Mouse (Mus musculus): ENCODE data around the gene Clec16a.
A peak's percentile ranks its signal among the peaks of the same experiment; 100 is the strongest.

Gene Clec16a

GRCm38 (mm10) chr16:10544995-10545622, at the start of gene Clec16a:
Gene Clec16a, plus strand, starts transcription at chr16:10545339.
- peak; percentile 98 for DNase-seq (ENCODE audit: low read depth, low spot score)

GRCm38 (mm10) chr16:10495824-10496298, 49.3 kb upstream of the Clec16a start:
- no peak for DNase-seq (ENCODE audit: low read depth, low spot score)

GRCm38 (mm10) chr16:10498096-10498602, 47.0 kb upstream of the Clec16a start:
- no peak for DNase-seq (ENCODE audit: low read depth, low spot score)

- DNase-seq (ENCODE audit: low read depth, low spot score): no peak
Measured at GRCm38 (mm10) chr16:10499122-10499521, 46.0 kb upstream of the Clec16a start.

GRCm38 (mm10) chr16:10501865-10502264, 43.3 kb upstream of the Clec16a start:
- peak; percentile 44 for DNase-seq (ENCODE audit: low read depth, low spot score)

- DNase-seq (ENCODE audit: low read depth, low spot score): no peak
Measured at GRCm38 (mm10) chr16:10503058-10503457, 42.1 kb upstream of the Clec16a start.

GRCm38 (mm10) chr16:10507445-10507844, 37.7 kb upstream of the Clec16a start:
- no peak for DNase-seq (ENCODE audit: low read depth, low spot score)

- no peak for DNase-seq (ENCODE audit: low read depth, low spot score)
Measured at GRCm38 (mm10) chr16:10508691-10509090, 36.4 kb upstream of the Clec16a start.

GRCm38 (mm10) chr16:10510477-10511133, 34.5 kb upstream of the Clec16a start:
- DNase-seq (ENCODE audit: low read depth, low spot score): no peak

GRCm38 (mm10) chr16:10511134-10511520, 34.0 kb upstream of the Clec16a start:
- no peak for DNase-seq (ENCODE audit: low read depth, low spot score)

GRCm38 (mm10) chr16:10515953-10516572, 29.1 kb upstream of the Clec16a start:
- no peak for DNase-seq (ENCODE audit: low read depth, low spot score)

GRCm38 (mm10) chr16:10518030-10518429, 27.1 kb upstream of the Clec16a start:
- DNase-seq (ENCODE audit: low read depth, low spot score): no peak

- peak; percentile 78 for DNase-seq (ENCODE audit: low read depth, low spot score)
Measured at GRCm38 (mm10) chr16:10520908-10521614, 24.1 kb upstream of the Clec16a start.

- peak; percentile 78 for DNase-seq (ENCODE audit: low read depth, low spot score)
Measured at GRCm38 (mm10) chr16:10522811-10523210, 22.3 kb upstream of the Clec16a start.

GRCm38 (mm10) chr16:10523650-10524049, 21.5 kb upstream of the Clec16a start:
- DNase-seq (ENCODE audit: low read depth, low spot score): no peak

- peak; percentile 52 for DNase-seq (ENCODE audit: low read depth, low spot score)
Measured at GRCm38 (mm10) chr16:10524866-10525609, 20.1 kb upstream of the Clec16a start.

GRCm38 (mm10) chr16:10525610-10525980, 19.5 kb upstream of the Clec16a start:
- no peak for DNase-seq (ENCODE audit: low read depth, low spot score)

GRCm38 (mm10) chr16:10527046-10527644, 18.0 kb upstream of the Clec16a start:
- DNase-seq (ENCODE audit: low read depth, low spot score): no peak

- DNase-seq (ENCODE audit: low read depth, low spot score): no peak
Measured at GRCm38 (mm10) chr16:10528382-10528781, 16.8 kb upstream of the Clec16a start.

GRCm38 (mm10) chr16:10530179-10530578, 15.0 kb upstream of the Clec16a start:
- DNase-seq (ENCODE audit: low read depth, low spot score): no peak

GRCm38 (mm10) chr16:10533781-10534180, 11.4 kb upstream of the Clec16a start:
- no peak for DNase-seq (ENCODE audit: low read depth, low spot score)
